In the genomic region with DNA sequence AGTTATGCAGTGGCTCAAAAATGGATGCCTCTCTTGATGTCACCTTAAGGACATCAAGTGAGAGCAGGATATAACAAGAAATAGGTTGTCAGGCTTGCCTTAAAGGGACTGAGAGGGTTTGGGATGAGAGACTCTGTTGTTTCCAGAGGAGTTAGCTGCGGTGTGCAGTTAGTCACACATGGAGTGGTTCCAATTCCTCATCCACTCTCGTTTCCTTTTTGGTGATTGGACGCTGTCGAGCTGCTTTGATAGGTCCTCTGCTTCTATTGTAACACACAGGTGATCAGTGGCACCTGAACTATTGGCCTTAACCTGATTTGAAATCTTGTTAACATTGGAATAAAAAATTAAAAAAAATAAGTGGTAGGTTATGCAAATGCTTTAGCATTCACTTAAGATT, we compare ENCODE assay signal across 22 mouse cellular contexts. TPM values are rescaled to one million over a fixed set of nuclear protein-coding genes. Genes with fewer than 3 reads are reported as not detected.
"Had no signal": no experiment of that assay in that cellular context is flagged by ENCODE, and none has a peak within 500 bp of the region (broad histone marks: within the 10 kb centered on the region; RNA-seq: fewer than 3 reads in every experiment).

No protein-coding gene starts in this region.

- H3K9me3 ChIP-seq: limb, embryonic 13.5 days; liver, embryonic 15.5 days; megakaryocyte, embryonic 14.5 days; midbrain, embryonic 10.5 days; midbrain, embryonic 13.5 days; neural tube, embryonic 13.5 days had no signal

- H3K4me2 ChIP-seq: limb, embryonic 13.5 days; liver, embryonic 15.5 days; midbrain, embryonic 13.5 days; neural tube, embryonic 13.5 days had no signal

- H3K4me1 ChIP-seq: midbrain, embryonic 10.5 days had no signal

- H3K27ac ChIP-seq: kidney, postnatal 0 days; limb, embryonic 13.5 days; liver, embryonic 15.5 days; macrophage; midbrain, embryonic 10.5 days; midbrain, embryonic 13.5 days; neural tube, embryonic 13.5 days had no signal

- ATAC-seq: intestine, embryonic 16.5 days; midbrain, embryonic 16.5 days had no signal

- H3K4me3 ChIP-seq: limb, embryonic 13.5 days; liver, embryonic 15.5 days; megakaryocyte, embryonic 14.5 days; midbrain, embryonic 10.5 days; midbrain, embryonic 13.5 days; myocyte; neural tube, embryonic 13.5 days had no signal

- DNase-seq: kidney, adult 18-20 months; kidney, adult 9 months; kidney, postnatal 36 days; left cerebral cortex, postnatal 4 days; lung, adult 2 months; lung, postnatal 14 days; retina, postnatal 1 day; thymus, postnatal 25 days had no signal

- H3K36me3 ChIP-seq: liver, embryonic 15.5 days; midbrain, embryonic 13.5 days had no signal

- H3K27me3 ChIP-seq: limb, embryonic 13.5 days; liver, embryonic 15.5 days; megakaryocyte, embryonic 14.5 days; midbrain, embryonic 13.5 days; neural tube, embryonic 13.5 days had no signal

- H3K9ac ChIP-seq: limb, embryonic 13.5 days; liver, embryonic 15.5 days; midbrain, embryonic 13.5 days; neural tube, embryonic 13.5 days had no signal

RNA-seq across cellular contexts. Expression of a gene that starts 7.2 kb away (rescaled TPM):
- total RNA-seq: layer of hippocampus, postnatal 14 days; left cerebral cortex, adult 8-10 months; left cerebral cortex, postnatal 14 days; left cerebral cortex, postnatal 4 days had no signal
- polyA plus RNA-seq: myocyte had no signal
